Mouse (Mus musculus) lung, adult 2 months (tissue): ENCODE results near the gene Pigk. TPM values are rescaled to one million over a fixed set of nuclear protein-coding genes. Genes with fewer than 3 reads are reported as not detected.

Experiments
- DNase-seq: peaks from one replicate; pipeline ENCODE4 v3.0.0; 2022
- H3K4me1 ChIP-seq: fragments of 200-500 bp; 2 replicates; pipeline ENCODE4 v1.6.1; 2011; ENCODE audit warnings: low read length; ENCODE audit not compliant: control insufficient read depth, insufficient read depth
- H3K4me3 ChIP-seq: fragments of 200-500 bp; replicated peaks from 2 replicates; pipeline ENCODE3; 2011; ENCODE audit warnings: low read depth, mild to moderate bottlenecking, control low read depth, low read length; ENCODE audit errors: extremely low read depth
- CTCF ChIP-seq: fragments of 200-500 bp; IDR thresholded peaks from 2 replicates; pipeline ENCODE4 v1.5.1; 2011; ENCODE audit warnings: mild to moderate bottlenecking, low read length, control low read depth; ENCODE audit not compliant: insufficient read depth
- POLR2A ChIP-seq: fragments of 200-500 bp; IDR thresholded peaks from 2 replicates; pipeline ENCODE4 v1.6.1; 2011; ENCODE audit warnings: low read depth, mild to moderate bottlenecking, control low read depth, low read length, borderline replicate concordance; ENCODE audit errors: extremely low read depth
- WGBS: fragments of 180-500 bp; shearing (Covaris S2); methylation state at CpG from one replicate; pipeline ENCODE4 v1.1.7; 2018; 5-methylcytosine and 5-hydroxymethylcytosine counted together
- polyA plus RNA-seq: library from polyadenylated mRNA; depleted of rRNA; stranded (reverse); fragments of >200 nt; gene quantifications from 2 replicates; pipeline ENCODE4 v1.2.3, GENCODE M21; 2012

The Pigk gene
- polyA plus RNA-seq, 1 experiment = 12.2 TPM

DNA sequence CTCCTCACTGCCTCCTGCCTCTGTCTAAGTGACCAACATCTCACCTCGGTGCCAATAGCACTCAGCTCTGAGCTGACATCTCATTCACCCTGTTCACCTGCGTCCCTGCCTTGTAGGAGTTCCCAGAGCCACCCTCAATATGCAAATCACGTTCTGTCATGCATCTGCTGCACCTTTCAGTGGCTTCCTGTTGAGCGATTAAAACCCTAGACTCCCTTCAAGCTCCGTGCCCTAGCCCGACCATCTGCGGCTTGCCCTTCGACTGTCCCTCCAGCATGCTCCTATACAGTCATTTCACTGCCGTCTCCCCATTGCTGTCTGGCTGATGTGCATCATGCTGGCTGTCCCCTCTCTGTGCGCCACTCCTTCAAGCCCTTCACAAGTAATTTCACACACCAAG is 142.2 kb downstream of the Pigk start:
- Histone ChIP-seq H3K4me3 (no peak overlapping the region), H3K4me1 (no peaks in the 10 kb centered on the region)
- no peak for DNase-seq
- TF ChIP-seq CTCF (no peak), POLR2A (no peak)
- WGBS = 60% methylated on average over 10 of the region's 10 CpGs

GRCm38 (mm10) chr3:152861450-152861849 is 147.6 kb downstream of the Pigk start:
- Histone ChIP-seq H3K4me1 (no peaks in the 10 kb centered on the region), H3K4me3 (no peak overlapping the region)
- DNase-seq = no peak
- 55% methylated on average over 4 of the region's 4 CpGs for WGBS
- TF ChIP-seq CTCF (no peak), POLR2A (no peak)

- WGBS = 55% methylated on average over 1 of the region's 1 CpGs
- no peak for TF ChIP-seq CTCF
- TF ChIP-seq POLR2A = no peak
- no peak overlapping the region for H3K4me3 ChIP-seq
- H3K4me1 ChIP-seq = no peaks in the 10 kb centered on the region
- DNase-seq = no peak
Measured at GRCm38 (mm10) chr3:152861978-152862377, 148.1 kb downstream of the Pigk start.

GRCm38 (mm10) chr3:152866035-152866965 is 152.4 kb downstream of the Pigk start:
- WGBS = 79% methylated on average over 22 of the region's 22 CpGs

GRCm38 (mm10) chr3:152867654-152868525 is 154.0 kb downstream of the Pigk start:
- DNase-seq = no peak
- 78% methylated on average over 12 of the region's 12 CpGs for WGBS
- Histone ChIP-seq H3K4me1 (no peaks in the 10 kb centered on the region), H3K4me3 (no peak overlapping the region)
- no peak for TF ChIP-seq POLR2A
- no peak for TF ChIP-seq CTCF

More at GRCm38 (mm10) chr3:152866035-152866965, 152.4 kb downstream of the Pigk start:
- H3K4me3 ChIP-seq = no peak overlapping the region
- H3K4me1 ChIP-seq = no peaks in the 10 kb centered on the region
- TF ChIP-seq CTCF (no peak), POLR2A (no peak)
- DNase-seq = no peak

DNA sequence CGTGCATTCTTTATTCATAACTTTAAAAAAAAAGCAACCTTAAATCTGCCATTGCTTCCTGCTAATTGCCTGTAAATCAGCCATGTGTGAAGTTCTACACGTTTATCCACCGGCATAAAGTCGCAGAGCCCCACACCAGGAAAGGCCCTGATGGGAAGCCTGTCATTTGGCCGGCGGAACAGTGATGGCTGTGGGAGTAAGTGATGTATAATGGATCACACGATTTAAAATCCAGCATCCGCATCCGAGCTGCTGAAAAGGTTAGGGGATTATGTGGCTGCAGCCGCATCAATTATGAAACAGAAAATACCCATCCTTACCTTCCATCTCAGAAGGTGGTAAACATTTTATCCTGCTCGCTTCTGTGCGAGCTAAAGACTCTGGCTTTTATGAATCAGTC is 158.2 kb downstream of the Pigk start:
- no peak for TF ChIP-seq CTCF
- TF ChIP-seq POLR2A = no peak
- DNase-seq = no peak
- H3K4me1 ChIP-seq = no peaks in the 10 kb centered on the region
- H3K4me3 ChIP-seq = no peak overlapping the region
- WGBS = 87% methylated on average over 12 of the region's 12 CpGs

- TF ChIP-seq POLR2A (no peak), CTCF (no peak)
- no peak overlapping the region for H3K4me3 ChIP-seq
- DNase-seq = no peak
- H3K4me1 ChIP-seq = no peaks in the 10 kb centered on the region
- 59% methylated on average over 6 of the region's 6 CpGs for WGBS
Measured at GRCm38 (mm10) chr3:152872596-152872995, 158.7 kb downstream of the Pigk start.

GRCm38 (mm10) chr3:152874431-152875355 is 160.8 kb downstream of the Pigk start:
- no peak for DNase-seq
- WGBS = 91% methylated on average over 17 of the region's 17 CpGs

More at GRCm38 (mm10) chr3:152874431-152875355, 160.8 kb downstream of the Pigk start:
- TF ChIP-seq POLR2A (no peak), CTCF (no peak)
- H3K4me1 ChIP-seq = no peaks in the 10 kb centered on the region
- no peak overlapping the region for H3K4me3 ChIP-seq
